Mouse (Mus musculus): ENCODE data around the gene Tjap1. TPM values are rescaled to one million over a fixed set of nuclear protein-coding genes. Genes with fewer than 3 reads are reported as not detected.

Tjap1 gene
- total RNA-seq, 2 experiments from 2014 or later, result 79.8 to 90.9 TPM

Small RNA genes within 50 kb of the gene (microRNA-seq; reads per million reads assigned to microRNA genes)
- gene Mir693, result not detected

Other genes starting within 250 kb of the Tjap1 start
- gene Mrps18a, start 172.0 kb downstream of the Tjap1 start, total RNA-seq (2021), result 10 to 100 TPM; 65.9 to 69.3 TPM
- gene Rsph9, start 138.8 kb downstream of the Tjap1 start, total RNA-seq (2021), result 1 to 10 TPM; 1.1 to 1.4 TPM
- 10 to 100 TPM; 15.7 to 17.6 TPM for gene Mad2l1bp, start 129.5 kb downstream of the Tjap1 start, total RNA-seq (2021)
- 10 to 100 TPM; 70.2 to 77.6 TPM for gene Gtpbp2, start 122.0 kb downstream of the Tjap1 start, total RNA-seq (2021)
- gene Polh, start 80.4 kb downstream of the Tjap1 start, total RNA-seq (2021), result 10 to 100 TPM; 19.6 to 20.2 TPM
- gene Xpo5, start 80.2 kb downstream of the Tjap1 start, total RNA-seq (2021), result 10 to 100 TPM; 23.0 to 26.8 TPM
- 10 to 100 TPM; 35.1 to 35.6 TPM for gene Polr1c, start 35.0 kb downstream of the Tjap1 start, total RNA-seq (2021)
- gene Yipf3, start 34.9 kb downstream of the Tjap1 start, total RNA-seq (2021), result 10 to 100 TPM; 76.8 to 81.5 TPM
- 1 to 10 TPM in 1 of 2 experiments, under 1 TPM in 1; 0.73 to 1.1 TPM for gene Lrrc73, start 29.5 kb downstream of the Tjap1 start, total RNA-seq (2021)
- gene Dlk2, start 14.4 kb upstream of the Tjap1 start, total RNA-seq (2021), result 1 to 10 TPM; 1.2 to 1.5 TPM
- gene Abcc10, start 45.3 kb upstream of the Tjap1 start, total RNA-seq (2021), result 1 to 10 TPM; 5.3 to 5.4 TPM
- 10 to 100 TPM; 33.9 to 35.0 TPM for gene Zfp318, start 100.7 kb upstream of the Tjap1 start, total RNA-seq (2021)
- gene Crip3, start 145.9 kb upstream of the Tjap1 start, total RNA-seq (2021), result 1 to 10 TPM; 3.7 to 4.8 TPM
- gene Slc22a7, start 155.4 kb upstream of the Tjap1 start, total RNA-seq (2021), result under 1 TPM in 1 of 2 experiments, not detected in 1; 0.21 TPM
- 1 to 10 TPM in 1 of 2 experiments, under 1 TPM in 1; 0.60 to 1.2 TPM for gene Ttbk1, start 204.6 kb upstream of the Tjap1 start, total RNA-seq (2021)
- 1 to 10 TPM; 3.6 to 5.2 TPM for gene Dnph1, start 213.7 kb upstream of the Tjap1 start, total RNA-seq (2021)